Mouse (Mus musculus) midbrain, embryonic 12.5 days (tissue): ENCODE measurements around the gene Cacng2. TPM values are rescaled to one million over a fixed set of nuclear protein-coding genes. Genes with fewer than 3 reads are reported as not detected.

Experiments
- ATAC-seq: fragments of 200-750 bp; cut with Nextera tagmentation; 2 replicates; pipeline ENCODE4 v1.8.0; 2017; ENCODE audit warnings: low read depth, moderate TSS enrichment, moderate library complexity; ENCODE audit not compliant: low FRiP score
- H3K27ac ChIP-seq: fragments of 300-500 bp; sonication (generic); replicated peaks from 2 replicates; pipeline ENCODE4 v1.5.1; 2016; ENCODE audit warnings: mild to moderate bottlenecking
- H3K27me3 ChIP-seq: fragments of 300-500 bp; sonication (generic); 2 replicates; pipeline ENCODE4 v1.6.1; 2016; ENCODE audit warnings: mild to moderate bottlenecking
- H3K36me3 ChIP-seq: fragments of 300-500 bp; sonication (generic); 2 replicates; pipeline ENCODE4 v1.6.1; 2016
- H3K4me1 ChIP-seq: fragments of 300-500 bp; sonication (generic); 2 replicates; pipeline ENCODE4 v1.6.1; 2016
- H3K4me2 ChIP-seq: fragments of 300-500 bp; sonication (generic); replicated peaks from 2 replicates; pipeline ENCODE4 v1.6.1; 2016; ENCODE audit warnings: mild to moderate bottlenecking, moderate library complexity
- H3K4me3 ChIP-seq: fragments of 300-500 bp; sonication (generic); 2 replicates; pipeline ENCODE4 v1.5.1; 2016; ENCODE audit warnings: mild to moderate bottlenecking
- H3K9ac ChIP-seq: fragments of 300-500 bp; sonication (generic); replicated peaks from 2 replicates; pipeline ENCODE4 v1.6.1; 2016; ENCODE audit warnings: mild to moderate bottlenecking, moderate library complexity
- H3K9me3 ChIP-seq: fragments of 300-500 bp; sonication (generic); 2 replicates; pipeline ENCODE4 v1.6.1; 2016; ENCODE audit warnings: mild to moderate bottlenecking
- WGBS: fragments of 180-500 bp; shearing (Covaris S2); methylation state at CpG from one replicate; pipeline ENCODE4 v1.1.7; 2016; 5-methylcytosine and 5-hydroxymethylcytosine counted together
- polyA plus RNA-seq: library from polyadenylated mRNA; unstranded; fragments of >200 nt; fragmentation: Nextera tagmentation; extraction: Ambion mirVana; gene quantifications from 2 replicates; pipeline ENCODE4 v1.2.1, GENCODE M21; 2016

Gene Cacng2
- polyA plus RNA-seq, 1 experiment from 2014 or later: 3.1 TPM

GRCm38 (mm10) chr15:77962447-77962846 lies 157.4 kb downstream of the Cacng2 start:
- WGBS: 97% methylated on average over 5 of the region's 5 CpGs
- no peak for ATAC-seq
- Histone ChIP-seq H3K9ac (no peak overlapping the region), H3K4me1 (no peaks in the 10 kb centered on the region), H3K36me3 (peaks cover 94% of the 10 kb centered on the region), H3K9me3 (no peaks in the 10 kb centered on the region), H3K27ac (no peak overlapping the region), H3K4me3 (no peak overlapping the region), H3K4me2 (no peak overlapping the region), H3K27me3 (peaks cover 6% of the 10 kb centered on the region; the same call in 1 of the 2 replicates)

- peaks cover 76% of the 10 kb centered on the region for H3K36me3 ChIP-seq
- no peak for ATAC-seq
- WGBS: 94% methylated on average over 6 of the region's 6 CpGs
These were observed 159.1 kb downstream of the Cacng2 start for GRCm38 (mm10) chr15:77960693-77961092.

GRCm38 (mm10) chr15:77958071-77958470 lies 161.8 kb downstream of the Cacng2 start:
- Histone ChIP-seq H3K4me3 (no peak overlapping the region), H3K4me2 (no peak overlapping the region), H3K36me3 (peaks cover 50% of the 10 kb centered on the region), H3K27me3 (peaks cover 18% of the 10 kb centered on the region), H3K9ac (no peak overlapping the region), H3K27ac (no peak overlapping the region), H3K4me1 (peaks cover 19% of the 10 kb centered on the region), H3K9me3 (no peaks in the 10 kb centered on the region)
- WGBS: 63% methylated on average over 3 of the region's 3 CpGs
- no peak for ATAC-seq

More at GRCm38 (mm10) chr15:77960693-77961092, 159.1 kb downstream of the Cacng2 start:
- Histone ChIP-seq H3K9ac (no peak overlapping the region), H3K27ac (no peak overlapping the region), H3K4me2 (no peak overlapping the region), H3K27me3 (peaks cover 13% of the 10 kb centered on the region), H3K4me3 (no peak overlapping the region), H3K9me3 (no peaks in the 10 kb centered on the region), H3K4me1 (peaks cover 10% of the 10 kb centered on the region)

DNA sequence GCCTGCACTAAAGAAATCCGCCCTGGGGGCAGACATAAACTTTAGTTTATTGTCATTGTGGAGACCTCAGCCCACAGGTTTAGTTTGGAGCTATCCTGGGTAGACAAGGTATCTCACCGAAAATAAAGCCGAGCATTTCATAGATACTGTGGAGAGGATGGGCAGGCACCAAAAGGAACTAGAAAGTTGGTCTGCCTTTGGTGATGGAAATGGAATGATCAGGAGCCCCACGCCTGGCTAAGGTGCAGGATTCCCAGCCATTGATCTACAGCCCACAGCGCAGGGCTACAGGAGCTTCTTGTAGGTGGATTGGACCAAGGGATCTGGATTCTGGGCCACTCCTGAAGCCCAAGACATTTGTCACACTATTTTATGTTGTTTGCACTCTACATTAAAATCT lies 162.2 kb downstream of the Cacng2 start:
- Histone ChIP-seq H3K4me1 (peaks cover 19% of the 10 kb centered on the region), H3K9ac (no peak overlapping the region), H3K4me3 (no peak overlapping the region), H3K36me3 (peaks cover 46% of the 10 kb centered on the region), H3K27ac (no peak overlapping the region), H3K27me3 (peaks cover 18% of the 10 kb centered on the region), H3K9me3 (no peaks in the 10 kb centered on the region), H3K4me2 (no peak overlapping the region)
- no peak for ATAC-seq
- 52% methylated on average over 5 of the region's 5 CpGs for WGBS

DNA sequence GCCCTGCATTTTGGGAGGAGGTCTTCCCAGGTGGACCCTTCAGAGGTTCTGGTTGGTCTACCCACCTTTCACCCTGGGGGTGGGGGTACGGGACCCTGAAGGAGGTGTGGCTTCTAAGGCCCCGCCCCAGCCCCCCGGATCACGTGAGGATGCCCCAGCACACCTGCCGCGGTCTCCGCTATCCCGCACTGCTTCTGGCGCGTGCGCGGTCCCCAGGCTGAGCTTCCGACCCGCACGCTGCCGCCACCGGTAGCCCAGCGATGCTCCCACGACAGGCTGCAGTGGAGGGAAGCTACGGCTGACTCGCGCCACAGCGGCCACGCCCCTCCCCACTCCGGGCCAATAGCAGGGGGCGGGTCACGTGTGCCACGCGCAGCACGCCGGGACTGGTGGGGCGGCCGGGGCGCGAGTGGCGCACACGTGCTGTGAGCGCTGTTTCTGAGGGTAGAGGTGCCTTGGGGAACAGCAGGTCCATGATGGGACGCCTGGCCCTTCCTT lies 163.4 kb downstream of the Cacng2 start, which contains the start of gene Foxred2:
Foxred2 (minus strand) TSS at position 319 of the 498 bp plus-strand sequence.
- Histone ChIP-seq H3K4me2 (peak within 1 kb of the TSS; percentile 76), H3K4me1 (peaks cover 19% of the 10 kb centered on the region), H3K9ac (peak within 1 kb of the TSS; percentile 60), H3K27me3 (peaks cover 18% of the 10 kb centered on the region), H3K36me3 (peaks cover 39% of the 10 kb centered on the region), H3K27ac (peak within 1 kb of the TSS; percentile 46), H3K9me3 (no peaks in the 10 kb centered on the region), H3K4me3 (peak within 1 kb of the TSS; percentile 55)
- ATAC-seq: peak; percentile 91
- under 1% methylated on average over 39 of the region's 39 CpGs for WGBS

GRCm38 (mm10) chr15:77955440-77956403 lies 164.1 kb downstream of the Cacng2 start:
- ATAC-seq: peak; percentile 29
- peaks cover 18% of the 10 kb centered on the region for H3K27me3 ChIP-seq

GRCm38 (mm10) chr15:77954362-77954761 lies 165.5 kb downstream of the Cacng2 start:
- Histone ChIP-seq H3K4me2 (no peak overlapping the region), H3K9ac (0 out of 2 replicates have a peak overlapping the region, but pooled peaks have one; percentile 20)

More at GRCm38 (mm10) chr15:77955440-77956403, 164.1 kb downstream of the Cacng2 start:
- no peaks in the 10 kb centered on the region for H3K9me3 ChIP-seq
- H3K36me3 ChIP-seq: peaks cover 33% of the 10 kb centered on the region
- H3K4me2 ChIP-seq: peak overlapping the region; percentile 76
- peak overlapping the region; percentile 60 for H3K9ac ChIP-seq
- no peak overlapping the region for H3K27ac ChIP-seq
- peak overlapping the region; percentile 55 for H3K4me3 ChIP-seq
- WGBS: 11% methylated on average over 52 of the region's 52 CpGs
- H3K4me1 ChIP-seq: peaks cover 19% of the 10 kb centered on the region

GRCm38 (mm10) chr15:77952921-77953320 lies 166.9 kb downstream of the Cacng2 start:
- Histone ChIP-seq H3K9me3 (no peaks in the 10 kb centered on the region), H3K4me1 (peaks cover 19% of the 10 kb centered on the region), H3K27ac (no peak overlapping the region), H3K27me3 (peaks cover 16% of the 10 kb centered on the region), H3K4me2 (no peak overlapping the region), H3K4me3 (no peak overlapping the region), H3K36me3 (peaks cover 14% of the 10 kb centered on the region; the same call in 1 of the 2 replicates), H3K9ac (no peak overlapping the region)
- no peak for ATAC-seq
- WGBS: 93% methylated on average over 3 of the region's 3 CpGs

More at GRCm38 (mm10) chr15:77954362-77954761, 165.5 kb downstream of the Cacng2 start:
- WGBS: 92% methylated on average over 2 of the region's 2 CpGs
- no peak for ATAC-seq
- Histone ChIP-seq H3K4me3 (no peak overlapping the region), H3K27me3 (peaks cover 18% of the 10 kb centered on the region), H3K27ac (no peak overlapping the region), H3K9me3 (no peaks in the 10 kb centered on the region), H3K36me3 (peaks cover 22% of the 10 kb centered on the region), H3K4me1 (peaks cover 19% of the 10 kb centered on the region)

GRCm38 (mm10) chr15:77949061-77949460 lies 170.8 kb downstream of the Cacng2 start:
- Histone ChIP-seq H3K4me3 (no peak overlapping the region), H3K9me3 (no peaks in the 10 kb centered on the region), H3K36me3 (peaks cover 33% of the 10 kb centered on the region; the same call in 1 of the 2 replicates), H3K4me1 (0 out of 2 replicates have a peak, but pooled peaks cover 3% of the 10 kb centered on the region), H3K27ac (no peak overlapping the region), H3K4me2 (no peak overlapping the region), H3K9ac (no peak overlapping the region), H3K27me3 (no peaks in the 10 kb centered on the region)
- no peak for ATAC-seq
- 93% methylated on average over 7 of the region's 7 CpGs for WGBS

- Histone ChIP-seq H3K9ac (no peak overlapping the region), H3K27me3 (no peaks in the 10 kb centered on the region), H3K36me3 (peaks cover 44% of the 10 kb centered on the region), H3K4me2 (no peak overlapping the region), H3K4me3 (no peak overlapping the region), H3K9me3 (no peaks in the 10 kb centered on the region), H3K4me1 (no peaks in the 10 kb centered on the region), H3K27ac (no peak overlapping the region)
- 93% methylated on average over 4 of the region's 4 CpGs for WGBS
- no peak for ATAC-seq
These were observed 174.1 kb downstream of the Cacng2 start for GRCm38 (mm10) chr15:77945711-77946110.
